Mouse (Mus musculus) megakaryocyte-erythroid progenitor cell, adult 5-6 weeks (primary cell): ENCODE results near the gene Rbm38. TPM values are rescaled to one million over a fixed set of nuclear protein-coding genes. Genes with fewer than 3 reads are reported as not detected.

Source experiments
- ATAC-seq: replicated peaks from 2 replicates; pipeline ENCODE4 v1.8.0; 2016; ENCODE audit warnings: mild to moderate bottlenecking, inconsistent platforms; ENCODE audit not compliant: severe bottlenecking, poor library complexity, low FRiP score, low TSS enrichment
- total RNA-seq, 2 experiments: library from RNA; stranded (forward) in 1 of 2; stranded (reverse) in 1 of 2; fragments of 200-1000, 215-1000 nt in 1 of 2; fragments of >200 nt in 1 of 2; fragmentation: Nextera tagmentation in 1 of 2; gene quantifications; 2 replicates each; pipeline ENCODE4 v1.2.3; 2014 to 2017

Gene Rbm38
- total RNA-seq, 2 experiments from 2014 or later, result 116 to 218 TPM

- ATAC-seq, result no peak
Measured at GRCm38 (mm10) chr2:173010220-173010717, 10.0 kb upstream of the Rbm38 start.

GRCm38 (mm10) chr2:173011440-173011839 is 8.9 kb upstream of the Rbm38 start:
- no peak for ATAC-seq

DNA sequence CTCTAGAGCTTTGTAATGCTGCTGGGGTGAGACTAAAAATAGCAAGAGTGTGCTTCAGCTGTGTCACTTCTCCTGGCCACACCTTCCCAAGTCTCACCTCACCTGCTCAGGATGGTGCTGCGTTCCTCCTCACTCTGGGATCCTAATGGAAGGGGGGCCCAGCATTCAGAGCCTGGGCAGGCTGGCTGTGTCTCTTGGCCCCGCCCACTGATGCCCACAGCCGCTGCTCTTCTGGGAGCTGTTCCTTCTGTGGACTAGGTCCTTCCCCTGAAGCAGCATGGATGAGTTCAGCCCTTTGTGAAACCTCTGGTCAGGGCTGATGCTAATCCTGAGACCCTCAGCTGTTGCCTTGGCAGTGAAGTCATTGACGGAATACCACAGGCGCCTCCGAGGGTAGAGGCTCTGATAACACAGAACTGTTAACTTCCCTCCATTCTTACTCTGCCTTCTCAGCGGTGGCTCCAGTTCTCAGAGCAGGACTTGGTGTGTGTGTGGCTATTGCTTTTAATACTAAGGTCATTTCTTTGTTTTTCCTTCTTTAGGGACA is 5.5 kb upstream of the Rbm38 start:
- ATAC-seq, result no peak

- ATAC-seq, result peak; percentile 49
Measured at GRCm38 (mm10) chr2:173017940-173018339, 2.4 kb upstream of the Rbm38 start.

DNA sequence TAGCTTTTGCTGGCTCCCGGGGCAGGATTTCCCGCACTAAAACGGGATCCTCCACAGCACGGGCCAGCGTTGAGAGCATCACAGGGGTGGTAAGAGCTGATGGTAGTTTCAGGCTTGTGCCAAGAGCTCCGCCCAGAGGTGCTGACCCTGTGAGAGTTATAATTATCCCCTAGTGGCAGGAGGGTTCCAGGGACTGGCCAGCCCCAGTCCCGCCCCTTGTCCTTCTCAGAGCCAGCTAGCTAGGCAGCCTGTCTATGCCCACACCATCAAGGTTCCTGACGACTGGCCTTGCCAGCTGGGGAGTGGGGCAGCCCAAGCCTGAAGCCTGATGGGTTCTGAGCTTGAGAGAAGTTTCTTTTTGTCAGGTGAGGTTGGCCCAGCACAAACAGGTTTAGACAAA is 1.7 kb upstream of the Rbm38 start:
- peak; percentile 14; the same call in 1 of the 2 replicates for ATAC-seq

DNA sequence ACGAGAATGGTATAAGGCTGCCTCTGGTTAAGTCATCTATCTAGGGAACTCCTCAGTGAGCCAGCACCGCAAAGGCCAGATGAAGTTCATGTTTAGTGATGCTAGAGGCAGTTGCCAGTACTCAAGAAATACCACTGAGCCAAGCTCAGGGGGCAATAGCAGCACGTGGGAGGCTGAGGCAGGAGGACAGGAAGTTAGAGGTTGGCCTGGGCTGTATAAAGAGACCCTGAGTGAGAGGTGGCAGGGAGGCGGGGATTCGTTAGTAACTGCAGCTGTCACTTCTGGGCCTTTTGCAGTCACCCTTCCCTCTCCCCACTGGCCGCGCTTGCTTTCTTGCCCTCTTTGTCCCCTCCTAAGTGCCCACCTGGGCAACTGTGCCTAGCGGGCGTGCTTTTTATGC is 976 bp upstream of the Rbm38 start:
- no peak for ATAC-seq

DNA sequence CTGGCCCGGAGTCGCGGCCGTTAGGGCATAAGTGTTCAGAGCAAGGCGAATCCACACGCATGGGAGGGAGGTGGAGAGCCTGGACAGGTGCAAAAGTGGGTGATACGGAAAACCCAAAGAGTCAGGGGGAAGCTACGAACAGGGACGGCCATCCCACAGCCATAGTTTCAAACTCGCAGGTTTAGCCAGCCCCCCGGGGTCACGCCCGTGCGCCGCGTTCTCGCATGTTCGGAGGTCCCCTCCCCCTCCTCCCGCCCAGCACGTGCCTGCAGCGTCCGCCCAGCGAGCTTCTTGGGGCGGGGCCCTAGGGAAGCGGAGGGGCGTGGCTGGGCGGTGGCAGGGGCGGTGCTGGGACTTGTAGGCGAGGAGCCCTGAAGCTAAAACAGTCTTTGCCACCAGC is 508 bp upstream of the Rbm38 start:
- ATAC-seq, result peak; percentile 69

DNA sequence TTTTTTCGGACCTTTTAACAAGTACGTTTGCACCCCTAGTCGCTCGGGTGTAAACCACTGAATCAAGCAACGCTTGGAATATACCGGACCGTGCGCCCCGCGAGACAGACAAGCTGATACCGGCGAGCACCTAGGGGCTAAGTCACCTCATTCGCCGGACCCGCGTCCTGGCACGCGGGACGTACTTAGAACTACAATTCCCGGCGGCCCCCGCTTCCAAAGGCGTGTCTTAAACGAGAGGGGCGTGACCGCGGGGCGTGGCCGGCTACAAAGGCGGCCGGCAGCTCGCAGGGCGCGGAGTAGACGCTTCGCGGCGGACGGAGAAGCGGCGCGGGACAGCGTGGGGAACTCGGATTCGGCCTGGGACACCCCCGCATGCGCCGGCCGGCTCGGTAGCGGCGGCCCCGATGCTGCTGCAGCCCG is 1.3 kb downstream of the Rbm38 start:
- ATAC-seq, result peak; percentile 48

- no peak for ATAC-seq
Measured at GRCm38 (mm10) chr2:173022056-173022681, 1.9 kb downstream of the Rbm38 start.

DNA sequence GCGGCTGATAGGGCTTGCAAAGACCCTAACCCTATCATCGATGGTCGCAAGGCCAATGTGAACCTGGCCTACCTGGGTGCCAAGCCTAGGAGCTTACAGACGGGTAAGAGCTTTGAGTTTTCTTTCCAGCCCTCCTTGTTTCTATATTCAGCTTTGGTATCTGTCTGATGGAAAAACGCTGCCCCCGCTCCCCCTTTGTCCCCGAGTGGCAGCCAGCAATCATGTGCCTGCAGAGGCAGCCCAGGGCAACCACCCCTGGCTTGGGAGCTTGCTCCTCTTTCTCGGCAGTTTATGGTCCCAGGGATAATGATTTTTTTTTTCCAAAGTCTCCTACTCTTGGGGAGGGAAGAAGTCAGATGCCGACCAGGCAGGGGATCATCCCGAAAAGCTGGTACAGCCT is 2.5 kb downstream of the Rbm38 start:
- no peak for ATAC-seq

DNA sequence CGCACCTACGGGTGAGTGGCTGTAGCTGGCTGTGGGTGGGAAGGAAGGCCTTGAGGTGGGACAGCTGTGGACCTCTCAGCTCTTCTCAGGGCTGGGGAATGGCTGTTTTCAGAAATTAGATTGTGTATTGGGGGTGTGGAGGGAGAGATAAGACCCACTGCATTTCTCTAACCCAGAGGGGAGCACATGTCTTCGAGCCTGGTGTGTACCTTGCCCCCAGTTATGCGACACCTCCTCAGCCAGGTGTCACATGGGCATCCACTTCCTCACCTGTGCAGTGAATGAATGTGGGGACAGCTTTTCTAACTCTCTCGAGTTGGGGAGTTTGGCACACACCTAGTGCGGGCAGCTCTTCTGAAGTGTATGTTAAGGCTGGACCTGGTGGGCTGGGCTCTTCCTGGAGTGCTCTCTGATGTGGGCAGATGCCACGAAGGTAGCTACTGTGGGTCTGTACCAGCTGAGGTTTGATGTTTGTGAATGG is 3.1 kb downstream of the Rbm38 start:
- ATAC-seq, result peak; percentile 16

DNA sequence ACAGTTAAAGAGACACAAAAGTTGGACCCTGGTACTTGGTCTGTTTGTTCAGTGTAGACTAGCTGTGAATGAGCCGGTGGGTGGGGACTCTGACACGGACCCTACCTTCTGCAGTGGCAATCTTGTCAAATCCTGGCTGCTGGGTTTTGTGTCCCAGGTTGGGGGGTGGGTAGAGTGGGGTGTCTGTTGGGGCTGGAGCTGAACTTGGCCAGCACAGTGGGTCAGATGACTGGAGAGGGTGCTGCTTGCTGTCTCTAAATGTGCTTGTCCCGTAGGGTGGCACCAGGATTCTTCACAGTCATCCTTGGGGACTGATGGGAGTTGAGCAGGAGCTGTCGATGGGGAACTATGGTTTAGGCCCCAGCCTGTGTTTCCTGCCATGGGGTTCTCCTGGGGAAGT is 3.7 kb downstream of the Rbm38 start:
- no peak for ATAC-seq

- no peak for ATAC-seq
Measured at GRCm38 (mm10) chr2:173024392-173024791, 4.1 kb downstream of the Rbm38 start.

GRCm38 (mm10) chr2:173024938-173025337 is 4.6 kb downstream of the Rbm38 start:
- ATAC-seq, result no peak

DNA sequence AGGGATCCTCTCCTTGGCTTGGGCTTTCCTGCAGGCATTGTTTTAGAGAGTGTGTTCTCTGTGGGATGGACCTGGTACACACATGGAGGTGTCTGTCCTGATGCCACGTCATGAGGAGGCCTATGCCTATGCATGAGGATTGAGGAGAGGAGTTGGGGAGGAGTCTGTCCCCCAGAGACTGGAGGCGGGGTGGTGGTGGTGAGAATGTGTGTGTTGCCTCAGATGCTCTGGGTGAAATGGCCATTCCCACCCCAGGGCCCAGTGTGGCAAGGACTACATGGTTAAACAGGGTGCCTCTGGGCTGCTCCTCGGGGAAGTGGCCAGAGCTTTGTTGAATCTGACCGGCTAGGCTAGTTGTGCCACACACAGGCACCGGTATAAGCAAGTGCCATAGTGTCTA is 6.0 kb downstream of the Rbm38 start:
- no peak for ATAC-seq

- 0 out of 2 replicates have a peak, but pooled peaks have one; percentile 3 for ATAC-seq
Measured at GRCm38 (mm10) chr2:173026688-173027131, 6.4 kb downstream of the Rbm38 start.

DNA sequence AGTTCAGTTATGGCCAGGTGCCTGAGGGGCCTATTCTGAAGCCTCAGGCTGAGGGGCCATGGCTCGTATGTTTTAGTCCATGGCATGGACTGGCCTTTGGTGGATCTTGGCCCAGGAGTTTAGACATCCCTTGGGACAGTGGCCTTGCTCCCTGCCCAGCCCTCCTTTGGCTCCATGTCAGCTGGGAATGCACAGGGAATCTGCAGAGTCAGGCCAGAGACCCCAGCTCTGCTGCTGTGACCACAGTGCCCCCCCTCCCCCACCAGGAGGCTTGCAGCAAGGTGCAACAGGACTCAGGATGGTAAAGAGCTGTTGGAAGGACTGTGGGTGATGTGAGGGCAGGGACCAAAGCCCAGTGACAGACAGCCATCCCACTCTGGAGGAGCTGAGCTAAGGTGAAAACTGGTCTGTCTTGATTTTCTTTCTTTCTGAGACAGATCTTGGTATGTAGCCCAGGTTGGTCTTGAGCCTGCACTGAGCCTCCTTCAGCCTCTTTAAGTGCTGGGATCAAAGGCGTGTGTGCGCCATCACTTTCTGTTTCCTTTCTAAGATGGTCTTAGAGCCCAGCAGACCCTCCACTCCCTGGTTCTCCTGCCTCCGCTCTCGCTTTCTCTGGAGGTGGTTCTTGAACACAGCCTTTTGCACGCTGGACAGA is 7.0 kb downstream of the Rbm38 start:
- ATAC-seq, result no peak

GRCm38 (mm10) chr2:173027824-173028495 is 7.7 kb downstream of the Rbm38 start:
- ATAC-seq, result no peak

DNA sequence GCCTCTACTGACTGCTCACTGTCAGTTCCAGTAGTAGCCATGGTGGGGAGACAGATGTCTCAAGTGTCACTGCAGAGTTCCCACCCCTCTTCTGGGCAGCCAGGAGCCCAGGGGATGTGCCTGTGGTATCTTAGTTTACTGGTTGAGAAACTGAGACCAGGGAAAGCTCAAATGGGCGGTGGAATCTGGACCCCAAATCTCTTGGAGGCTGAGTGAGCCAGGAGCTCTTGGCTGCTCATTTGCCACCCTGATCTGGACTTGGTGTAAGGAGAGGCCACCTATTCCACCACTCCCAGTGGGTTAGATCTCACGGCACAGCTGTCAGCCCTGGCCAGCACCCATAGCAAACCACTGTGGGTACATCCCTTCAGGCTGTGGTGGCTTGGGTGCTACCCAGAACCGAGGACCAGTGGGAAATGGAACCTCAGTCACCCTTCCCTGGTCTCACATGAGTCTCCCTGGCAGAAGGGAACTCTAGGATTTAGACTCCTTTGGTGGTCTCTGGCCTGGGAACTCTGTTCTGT is 8.3 kb downstream of the Rbm38 start:
- no peak for ATAC-seq
